Mouse (Mus musculus) layer of hippocampus, postnatal 36 days (tissue): Measurements from ENCODE around the gene Insc. TPM values are rescaled to one million over a fixed set of nuclear protein-coding genes. Genes with fewer than 3 reads are reported as not detected.
A peak's percentile ranks its signal among the peaks of the same experiment; 100 is the strongest.

ENCODE experiments used
- DNase-seq, 2 experiments: peaks; one replicate each; pipeline ENCODE4 v3.0.0; 2022
- total RNA-seq, 2 experiments: library from RNA; stranded (reverse); gene quantifications; 2 replicates each; pipeline ENCODE4 v1.2.3; 2021

The Insc gene
- total RNA-seq, 2 experiments from 2014 or later, result 4.2 to 6.1 TPM

DNA sequence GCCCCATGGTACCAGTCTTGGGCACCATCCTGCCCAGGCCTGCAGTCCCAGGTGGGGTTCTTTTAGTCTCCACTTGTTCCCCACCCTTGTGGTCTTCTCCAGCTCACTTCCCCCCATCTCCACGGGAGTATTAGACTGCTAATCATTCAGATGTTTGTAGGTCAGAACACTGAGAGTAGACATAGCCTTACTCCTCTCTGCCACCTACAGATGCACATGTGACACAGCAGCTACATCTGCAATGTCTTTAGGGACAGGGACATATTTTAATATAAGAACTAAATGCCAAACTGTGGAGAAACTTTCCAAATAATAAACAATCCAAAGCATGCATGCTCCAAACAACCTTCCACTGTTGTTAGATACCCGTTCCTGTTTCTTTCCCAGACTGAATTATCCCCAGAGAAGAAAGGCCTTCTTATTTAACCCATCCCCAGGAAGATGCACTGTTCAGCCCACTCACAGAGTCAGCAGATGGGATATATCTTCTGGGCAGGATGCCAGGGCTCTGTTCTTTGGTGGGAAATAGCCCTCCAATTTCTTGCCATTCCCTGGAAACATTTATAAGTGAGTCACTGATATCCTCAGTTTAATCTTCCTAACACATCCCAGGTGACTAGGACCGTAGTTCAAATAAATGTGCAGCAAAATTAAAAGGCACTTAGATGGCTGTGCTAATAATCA, 88.9 kb downstream of the Insc start:
- DNase-seq, result peak; percentile 12 to 18

DNA sequence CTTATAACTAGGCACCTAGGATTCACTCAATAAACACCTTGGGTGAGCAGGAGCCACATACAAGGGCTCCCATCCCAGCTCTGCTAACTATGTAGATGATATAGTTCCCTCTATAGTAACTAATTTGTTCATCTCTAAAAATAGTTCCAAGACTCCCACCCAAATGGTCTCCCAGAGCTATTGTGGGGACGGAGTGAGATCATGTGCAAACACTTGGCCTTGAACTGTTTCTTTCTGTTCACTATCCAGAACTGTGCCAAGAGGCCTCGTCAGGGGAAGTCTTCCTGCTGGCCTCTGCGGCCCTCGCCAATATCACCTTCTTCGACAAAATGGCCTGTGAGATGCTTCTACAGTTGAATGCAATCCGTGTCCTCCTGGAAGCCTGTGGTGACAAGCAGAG, 91.0 kb downstream of the Insc start:
- DNase-seq, result no peak

DNA sequence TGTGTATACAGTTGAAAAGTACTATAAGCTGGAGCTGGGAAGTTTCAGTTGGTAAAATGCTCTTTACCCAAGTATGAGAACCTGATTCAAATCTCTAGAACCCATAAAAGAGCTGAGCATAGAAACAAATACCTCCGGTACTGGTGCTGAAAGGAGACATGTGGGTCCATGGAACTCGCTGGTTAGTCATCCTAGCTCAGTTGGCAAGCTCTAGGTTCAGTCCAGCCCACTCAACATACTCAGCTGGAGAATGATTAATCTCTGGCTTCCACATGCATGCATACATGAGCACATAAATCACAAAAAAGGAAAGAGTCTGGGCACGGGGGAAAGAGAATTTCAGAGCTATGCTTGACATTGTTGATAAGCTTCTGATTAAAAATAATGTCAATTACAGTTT, 93.8 kb downstream of the Insc start:
- DNase-seq, result peak in 1 of 2 experiments; percentile 7

DNA sequence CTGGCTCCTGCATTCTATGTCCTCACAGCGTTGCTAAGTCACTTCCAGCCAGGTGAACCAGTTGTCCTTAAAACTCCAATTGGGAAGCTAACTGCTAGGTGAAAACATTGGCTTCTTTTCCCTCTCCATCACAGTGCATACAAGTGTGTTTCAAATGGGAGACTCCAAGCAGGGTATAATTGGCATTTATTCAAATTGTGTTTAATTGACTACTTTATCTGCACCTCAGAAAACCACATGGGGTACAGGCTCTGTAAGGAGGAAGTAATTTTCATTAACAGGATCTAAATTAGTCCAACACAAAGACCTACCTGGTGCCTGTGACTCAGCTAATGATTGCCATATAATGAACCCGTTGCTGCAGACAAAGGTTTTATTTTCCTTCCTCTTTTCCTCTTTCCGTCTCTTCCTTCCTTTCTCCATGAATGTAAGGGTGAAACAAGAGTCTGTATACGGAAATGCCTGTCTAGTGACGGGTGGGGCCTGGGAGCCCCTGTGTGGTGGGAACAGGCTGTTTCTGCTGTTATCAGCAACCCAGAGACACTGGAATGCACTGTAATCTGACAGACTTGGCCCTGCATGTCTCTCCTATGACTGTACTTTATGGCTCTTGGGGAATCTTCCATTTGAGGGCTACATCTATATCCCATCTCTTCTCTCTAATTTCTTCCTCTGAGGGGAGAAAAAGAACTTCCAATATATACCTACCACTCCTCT, 96.7 kb downstream of the Insc start:
- DNase-seq, result no peak

DNA sequence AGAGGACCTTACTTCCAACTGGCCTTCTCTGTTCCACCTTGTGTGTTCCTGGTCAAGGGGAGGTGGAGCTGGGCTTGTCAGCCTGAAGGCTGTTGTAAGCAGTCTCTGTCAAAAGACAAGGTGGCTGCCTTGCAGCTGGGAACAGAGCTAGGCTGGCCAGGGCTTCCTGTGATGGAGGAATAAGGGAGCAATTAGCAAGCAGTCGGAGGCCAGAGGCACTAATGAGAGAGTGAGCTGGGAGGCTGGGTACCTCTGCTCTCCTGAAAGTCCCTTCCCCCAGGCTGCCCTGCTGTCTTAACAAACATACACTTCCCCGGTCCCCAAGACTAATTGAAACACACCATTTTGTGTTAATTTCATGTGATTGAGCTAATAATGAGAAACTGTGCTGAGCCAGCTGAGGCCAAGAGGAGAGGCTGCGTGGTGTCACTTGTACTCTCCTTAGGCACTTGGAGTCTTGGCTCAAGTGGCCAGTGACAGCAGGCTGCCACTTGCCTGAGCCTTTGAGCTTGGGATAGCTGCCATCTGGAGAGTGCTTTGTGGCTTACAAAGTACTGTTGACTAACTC, 99.2 kb downstream of the Insc start:
- DNase-seq, result peak in 1 of 2 experiments; percentile 10

DNA sequence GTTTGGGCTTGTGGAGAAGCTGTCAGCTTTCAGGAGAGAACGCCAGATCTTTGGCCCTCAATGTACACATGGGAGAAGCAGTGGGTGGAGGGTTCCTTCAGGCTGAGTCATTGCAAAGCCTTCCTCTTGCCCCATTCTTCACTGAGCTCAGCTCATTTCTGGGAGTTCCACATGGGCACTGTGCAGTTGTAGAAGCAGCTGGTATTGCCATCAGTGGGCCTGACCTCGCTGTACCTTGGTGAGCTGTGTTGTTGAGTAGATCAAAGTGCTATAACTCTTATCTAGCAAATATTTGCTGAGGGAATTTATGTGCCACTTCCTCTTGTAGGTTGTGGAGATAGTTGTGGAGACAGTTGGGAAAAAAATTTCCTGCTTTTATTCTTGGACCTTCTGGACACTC, 103.7 kb downstream of the Insc start:
- DNase-seq, result no peak

DNA sequence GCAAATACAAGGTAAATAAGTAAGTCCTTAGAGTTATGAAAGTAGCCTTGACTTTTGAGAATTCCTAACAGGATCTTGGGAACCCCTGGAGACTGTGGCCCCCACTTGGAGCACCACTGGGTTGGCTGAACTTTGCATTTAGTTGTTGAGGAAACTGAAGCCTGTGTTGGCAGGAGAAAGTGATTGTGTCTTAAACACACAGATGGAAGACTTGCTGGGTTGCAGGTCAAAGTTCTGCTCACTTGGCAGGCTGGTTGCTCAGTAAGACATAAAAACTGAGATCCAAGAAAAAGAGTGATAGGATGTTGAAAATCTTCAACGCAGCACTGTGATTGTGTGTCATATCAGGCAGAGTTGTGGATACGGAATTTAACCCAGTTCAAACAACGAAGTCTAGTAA, 108.9 kb downstream of the Insc start:
- no peak for DNase-seq

DNA sequence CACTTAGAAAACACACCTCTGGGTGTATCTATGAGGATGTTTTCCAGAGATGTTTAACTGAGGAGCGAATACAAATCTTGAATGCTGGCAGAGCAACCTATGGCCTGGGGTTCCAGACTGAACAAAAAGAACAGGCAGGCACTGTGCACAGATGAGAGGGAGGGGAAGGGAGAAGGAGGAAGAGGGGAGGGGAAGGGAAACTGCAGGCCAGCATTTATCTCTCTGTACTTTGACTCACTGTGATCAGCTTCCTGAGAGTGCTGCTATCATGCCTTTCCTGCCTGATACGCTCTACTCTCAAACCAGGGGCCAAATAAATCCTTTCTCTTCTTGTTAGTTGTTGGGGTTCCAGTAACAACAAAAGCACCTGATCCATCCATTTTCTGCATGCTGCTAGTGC, 110.7 kb downstream of the Insc start:
- DNase-seq, result no peak

DNA sequence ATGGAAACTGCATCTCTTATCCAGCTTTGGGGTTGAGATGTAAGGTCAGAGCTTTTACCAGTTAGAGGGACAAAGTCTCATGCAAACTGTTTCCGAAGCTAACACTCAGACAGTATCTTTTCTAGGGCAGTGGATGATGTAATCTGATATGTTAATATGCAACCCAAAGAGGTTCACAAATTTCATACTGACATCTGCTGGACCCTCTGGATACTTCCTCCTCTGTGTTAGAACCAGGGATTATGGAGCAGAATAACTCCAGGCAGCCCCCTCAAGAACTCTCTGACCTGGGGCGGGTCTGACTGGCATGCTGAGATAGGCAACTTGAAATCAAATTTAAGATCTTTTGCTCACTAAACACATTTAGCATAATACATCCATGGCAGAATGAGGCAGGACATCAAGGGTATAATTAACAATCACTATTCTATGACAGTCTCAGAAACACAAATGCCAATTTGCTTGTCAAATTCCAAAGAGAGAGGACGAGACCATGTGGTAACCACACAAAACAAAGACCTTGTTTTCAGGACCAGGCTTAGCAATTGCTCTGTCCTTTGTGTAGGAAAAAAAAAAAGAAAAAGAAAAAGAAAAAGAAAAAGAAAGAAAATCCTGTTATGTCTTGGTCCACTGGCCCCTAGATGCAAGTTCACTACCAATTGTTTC, 117.5 kb downstream of the Insc start:
- DNase-seq, result no peak

DNA sequence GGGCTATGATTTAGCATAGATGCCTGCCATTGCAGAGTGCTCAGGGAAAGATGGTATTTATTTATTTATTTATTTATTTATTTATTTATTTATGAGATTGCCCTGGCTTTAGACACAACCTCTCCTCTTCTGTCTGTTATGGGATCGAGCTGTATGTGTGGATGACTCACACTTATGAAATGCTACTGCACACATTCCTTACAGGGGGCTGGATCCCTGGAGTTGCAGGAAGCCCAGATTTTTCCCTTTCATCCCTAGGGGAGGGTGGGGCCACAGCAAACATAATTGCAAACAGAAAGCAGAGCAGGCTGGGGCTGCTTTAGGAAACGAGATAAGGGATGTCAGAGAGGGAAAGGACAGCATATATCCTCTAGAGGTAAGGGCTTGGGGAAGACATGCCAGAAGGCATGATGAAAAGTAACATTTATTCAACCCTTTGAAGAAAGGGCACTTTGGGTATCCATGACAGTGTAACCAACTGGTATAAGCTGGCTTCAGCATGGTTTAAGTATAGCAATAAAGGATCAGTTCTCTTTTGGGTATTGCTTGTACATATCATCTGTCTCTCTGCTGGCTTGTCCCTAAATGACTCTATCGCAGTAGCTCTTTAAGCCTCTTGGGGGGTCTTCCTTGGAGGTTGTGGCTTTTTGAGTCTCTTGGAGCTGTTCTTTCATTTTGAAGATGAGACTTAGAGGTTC, 130.0 kb downstream of the Insc start:
- DNase-seq, result no peak

DNA sequence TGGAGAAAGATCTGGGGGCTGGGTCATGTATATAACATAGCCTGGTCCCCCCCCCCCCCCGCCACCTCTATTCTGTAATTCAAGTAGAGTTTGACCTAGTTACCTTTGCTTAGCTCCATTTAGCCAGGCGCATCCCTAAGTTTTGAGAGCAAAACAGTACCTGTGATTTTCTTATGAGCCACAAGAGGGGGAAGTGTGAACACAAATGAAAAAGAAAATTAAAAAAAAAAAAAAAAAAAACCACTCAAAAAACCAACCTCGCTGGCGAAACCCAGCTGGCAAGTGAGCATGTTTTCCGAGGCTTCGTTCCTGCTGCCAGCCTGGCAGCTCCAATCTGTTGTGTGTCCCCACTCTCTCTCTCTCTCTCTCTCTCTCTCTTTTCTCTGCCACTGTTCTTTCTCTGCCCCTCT, 130.5 kb downstream of the Insc start:
- DNase-seq, result peak; percentile 48 to 51

DNA sequence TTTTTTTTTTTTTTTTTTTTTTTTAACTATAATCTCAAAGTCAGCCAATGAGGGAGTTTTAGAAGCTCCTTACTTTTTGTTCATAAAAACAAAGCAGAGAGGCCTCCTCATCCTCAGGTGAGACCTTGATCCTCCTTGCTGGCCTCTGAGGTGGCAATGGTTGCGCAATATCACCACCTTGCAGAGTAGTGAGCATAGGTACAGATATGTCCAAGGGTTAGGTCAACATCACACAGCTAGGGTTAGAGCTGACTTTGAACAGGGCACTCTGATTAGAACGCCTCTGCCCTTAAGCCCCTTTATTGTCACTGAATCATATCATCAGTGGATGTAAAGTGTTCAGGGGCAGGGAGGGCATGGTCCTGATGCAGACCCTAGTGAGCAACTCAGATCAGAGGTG, 131.1 kb downstream of the Insc start:
- DNase-seq, result no peak

DNA sequence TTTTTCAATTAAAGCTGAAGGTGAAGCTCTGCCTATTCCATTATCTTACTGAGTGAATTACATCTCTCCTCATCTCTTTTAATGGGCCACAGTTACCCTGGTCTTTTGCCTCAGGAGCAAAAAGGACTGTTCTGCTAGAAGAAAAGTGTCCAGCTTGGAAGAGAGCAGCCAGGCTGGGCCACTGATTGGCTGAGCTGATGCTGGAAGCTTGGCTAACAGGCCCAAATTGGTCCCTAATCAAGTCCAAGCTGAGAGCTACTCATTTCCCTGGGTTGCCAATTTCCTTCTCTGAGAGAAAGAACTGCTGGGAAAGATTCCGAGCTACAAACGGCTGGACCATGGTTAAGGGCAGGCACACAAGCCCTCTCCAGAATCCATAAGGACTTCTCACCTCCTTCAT, 140.1 kb downstream of the Insc start:
- DNase-seq, result peak; percentile 6 to 25

DNA sequence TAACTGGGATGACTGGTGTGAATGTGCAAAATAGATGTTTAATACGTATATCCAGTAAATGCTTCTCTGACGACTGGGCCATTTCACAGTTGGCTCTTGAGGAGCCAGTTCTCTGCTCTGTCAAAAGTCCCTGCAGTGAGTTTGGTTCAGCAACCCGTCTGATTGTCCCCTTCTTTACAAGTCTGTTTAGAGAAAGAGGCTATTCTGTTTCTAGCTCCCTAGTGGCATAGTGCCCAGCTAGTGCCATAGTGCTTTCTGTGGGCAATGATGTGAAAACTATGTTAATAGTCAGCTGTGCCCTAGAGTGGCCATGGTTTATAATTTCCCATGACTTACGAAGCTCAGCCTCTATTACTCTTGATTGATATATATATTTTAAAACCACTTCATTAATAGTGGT, 143.4 kb downstream of the Insc start:
- no peak for DNase-seq

DNA sequence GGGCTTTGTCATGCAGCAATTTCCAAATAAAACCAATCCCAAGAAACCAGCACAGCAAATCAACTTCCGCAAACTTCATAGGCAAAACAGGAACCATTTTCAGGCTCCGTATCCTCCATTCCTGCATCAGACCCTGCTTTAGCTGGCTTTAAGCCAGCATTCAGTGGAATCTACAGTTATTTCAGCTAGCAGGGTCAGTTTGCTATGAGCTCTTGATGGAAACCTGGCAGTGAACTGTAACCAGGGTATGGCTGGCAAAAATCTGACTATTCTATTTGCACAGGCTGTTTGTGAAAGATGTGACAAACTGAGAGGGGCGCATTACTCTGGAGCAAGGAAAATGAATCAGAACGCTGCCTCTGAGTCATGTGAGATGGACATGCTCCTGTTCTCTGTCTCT, 146.7 kb downstream of the Insc start:
- no peak for DNase-seq

DNA sequence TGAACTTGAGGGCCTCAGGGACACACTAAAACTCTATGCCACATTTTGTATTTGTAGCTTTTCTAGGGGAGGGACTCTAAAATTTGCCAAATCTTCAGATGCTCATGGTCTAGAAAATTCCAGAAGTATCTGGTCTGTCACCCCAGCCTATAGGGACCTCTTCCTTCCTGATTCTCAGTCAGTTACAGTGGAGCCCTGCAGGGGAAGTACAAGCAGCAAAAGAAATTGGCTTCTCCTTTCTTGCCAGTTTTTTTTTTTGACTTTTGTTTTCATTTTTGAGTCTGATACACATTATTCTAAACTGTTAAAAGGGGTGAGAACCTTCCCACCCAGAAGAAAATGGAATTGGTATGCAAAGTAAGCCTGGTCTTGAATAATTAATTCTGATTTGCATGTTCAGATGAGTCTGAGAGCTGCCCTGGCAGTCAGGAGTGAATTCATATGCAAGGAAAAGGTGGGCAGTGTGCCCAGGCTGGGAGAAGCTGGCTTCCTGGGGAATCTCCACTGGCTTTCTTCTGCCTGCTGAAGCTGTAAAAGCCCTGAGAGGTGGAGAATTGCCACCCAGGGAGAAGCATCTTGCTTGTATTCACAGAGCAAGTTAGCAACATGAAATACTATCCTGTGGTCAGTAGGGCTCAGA, 149.2 kb downstream of the Insc start:
- peak; percentile 32 to 37 for DNase-seq

DNA sequence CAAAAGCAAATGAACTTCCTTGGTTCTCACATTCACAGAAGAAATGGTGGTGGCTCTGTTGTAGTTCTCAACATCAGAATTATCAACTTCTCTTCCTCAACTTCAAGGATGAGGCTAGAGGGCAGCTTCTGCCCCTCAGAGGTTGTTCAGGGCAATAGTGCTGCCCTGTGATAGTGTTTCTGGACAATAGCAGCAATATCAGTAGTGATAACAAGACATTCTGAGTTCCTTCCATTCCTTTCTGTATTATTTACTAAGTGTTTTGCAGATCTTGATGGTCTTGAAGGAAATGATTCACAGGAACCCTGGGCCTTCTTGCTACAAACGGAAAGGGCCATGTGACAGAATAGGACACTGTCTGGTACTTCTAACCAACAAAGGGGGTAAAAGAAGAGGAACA, 150.4 kb downstream of the Insc start:
- DNase-seq, result no peak

DNA sequence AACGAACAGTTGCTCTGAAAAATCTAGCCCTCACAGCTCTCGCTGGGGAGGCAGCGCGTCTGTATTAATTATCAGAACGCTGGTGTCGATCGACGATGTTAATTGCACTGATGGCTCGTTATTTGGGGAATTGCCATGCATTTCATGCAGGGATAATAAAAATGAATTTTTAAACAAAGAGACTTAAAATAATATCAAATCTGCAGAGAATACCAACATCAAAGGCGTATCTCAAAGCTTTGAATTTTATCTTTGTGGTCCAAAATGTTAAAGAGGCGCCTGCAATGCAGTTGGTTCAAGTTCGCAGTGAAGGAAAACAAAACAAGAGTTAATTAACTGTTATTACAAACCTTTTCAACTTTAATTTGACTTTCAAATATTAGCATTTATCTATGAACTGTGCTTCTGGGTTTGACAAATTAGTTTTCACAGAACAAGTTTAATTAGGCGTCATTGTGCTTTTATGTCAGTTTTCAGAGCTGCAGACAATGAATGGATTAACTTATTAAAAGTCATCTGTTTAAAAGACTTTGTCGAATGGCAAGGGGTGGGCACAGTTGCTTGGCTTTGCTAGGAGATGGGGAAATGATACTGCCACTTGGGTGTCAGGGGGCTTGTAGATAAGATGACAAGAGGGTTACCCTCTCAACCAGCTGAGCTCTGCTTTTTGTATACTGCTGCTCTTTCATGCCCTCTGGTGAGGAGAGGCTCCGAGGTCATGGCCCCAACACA, 153.6 kb downstream of the Insc start:
- no peak for DNase-seq
